8 mouse cellular contexts compared by ENCODE assay signal in the genomic region with DNA sequence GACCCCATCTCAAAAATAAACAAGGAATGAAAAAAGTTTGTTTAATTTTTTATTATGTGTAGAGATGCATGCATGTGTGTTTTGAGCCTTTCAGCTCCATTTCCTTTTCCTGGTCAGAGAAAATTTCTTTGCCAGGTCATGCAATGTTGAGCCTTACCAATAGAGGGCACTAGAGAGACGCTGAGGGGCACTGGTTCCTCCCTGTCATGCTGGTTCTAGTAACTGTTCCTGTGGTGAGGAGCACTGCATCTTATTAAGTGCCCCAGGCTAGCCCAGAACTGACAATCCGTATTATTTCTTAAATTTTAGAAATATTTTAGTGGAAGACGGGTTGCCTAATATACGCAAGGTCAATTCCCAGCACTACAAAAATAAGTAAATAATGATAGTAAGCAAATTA. TPM values are rescaled to one million over a fixed set of nuclear protein-coding genes. Genes with fewer than 3 reads are reported as not detected.
DNase-seq lines count a peak whose midpoint lies in the region; ATAC-seq and TF ChIP-seq lines count a peak whose summit lies in the region.

No protein-coding gene starts in this region.

- TF ChIP-seq CTCF in intestine, postnatal 0 days (IDR thresholded peaks at IDR 0.05; ENCODE audit: low read depth), result peak; percentile 95

- no peak overlapping the region for H3K4me3 ChIP-seq in intestine, postnatal 0 days (ENCODE audit: low read depth, low read length)
- no peak overlapping the region for H3K4me3 ChIP-seq in intestine, embryonic 15.5 days (replicated peaks)

- no peaks in the 10 kb centered on the region for H3K9me3 ChIP-seq in intestine, postnatal 0 days (ENCODE audit: control insufficient read depth)
- no peaks in the 10 kb centered on the region for H3K9me3 ChIP-seq in intestine, embryonic 15.5 days

- no peaks in the 10 kb centered on the region for H3K4me1 ChIP-seq in intestine, postnatal 0 days (replicated peaks; ENCODE audit: control insufficient read depth, insufficient read depth, low read length)
- H3K4me1 ChIP-seq in intestine, embryonic 15.5 days (replicated peaks), result no peaks in the 10 kb centered on the region

- peak; percentile 56 to 69 for DNase-seq in cerebellum, postnatal 36 days
- DNase-seq in heart, adult 9 months (ENCODE audit: low spot score in 2 of 2), result peak; percentile 70 to 85
- peak; percentile 57 for DNase-seq in layer of hippocampus, adult 9-11 months
- DNase-seq in lung, postnatal 25 days (ENCODE audit: low spot score), result peak; percentile 92
- DNase-seq in spleen, postnatal 36 days (ENCODE audit: low spot score in 2 of 2), result peak; percentile 76 to 79

- no peaks in the 10 kb centered on the region for H3K36me3 ChIP-seq in intestine, postnatal 0 days (ENCODE audit: control insufficient read depth, insufficient read depth)
- H3K36me3 ChIP-seq in intestine, embryonic 15.5 days, result no peaks in the 10 kb centered on the region

- H3K9ac ChIP-seq in intestine, postnatal 0 days (ENCODE audit: low read depth, low read length), result no peak overlapping the region
- no peak overlapping the region for H3K9ac ChIP-seq in intestine, embryonic 15.5 days

- H3K27me3 ChIP-seq in intestine, postnatal 0 days (replicated peaks; ENCODE audit: control insufficient read depth, insufficient read depth, low read length), result no peaks in the 10 kb centered on the region
- H3K27me3 ChIP-seq in intestine, embryonic 15.5 days (replicated peaks), result no peaks in the 10 kb centered on the region

- no peak overlapping the region for H3K27ac ChIP-seq in intestine, postnatal 0 days (ENCODE audit: low read depth, low read length)
- no peak overlapping the region for H3K27ac ChIP-seq in intestine, embryonic 15.5 days

- 49% methylated on average over 4 of the region's 4 CpGs for WGBS in intestine, postnatal 0 days
- 47% methylated on average over 4 of the region's 4 CpGs for WGBS in intestine, embryonic 15.5 days

- no peak overlapping the region for H3K4me2 ChIP-seq in intestine, postnatal 0 days (replicated peaks; ENCODE audit: low read depth)
- no peak overlapping the region for H3K4me2 ChIP-seq in intestine, embryonic 15.5 days (replicated peaks)

- peak; percentile 52; the same call in 1 of the 2 replicates for ATAC-seq in intestine, postnatal 0 days
- no peak for ATAC-seq in intestine, embryonic 15.5 days
- ATAC-seq in activated CD4-positive, CD25-positive, alpha-beta regulatory T cell, adult 4 months, result peak; percentile 82

RNA-seq across cellular contexts. Expression of a gene that starts 11.8 kb away (rescaled TPM):
- polyA plus RNA-seq in intestine, postnatal 0 days (2015; fragmentation: Nextera tagmentation; extraction: Ambion mirVana), result 5.8 and 6.8 TPM in 2 replicates
- polyA plus RNA-seq in intestine, embryonic 15.5 days (2015; fragmentation: Nextera tagmentation; extraction: Ambion mirVana), result 5.3 TPM in 2 replicates
- polyA plus RNA-seq in activated CD4-positive, CD25-positive, alpha-beta regulatory T cell, adult 4 months (2017; shearing (Covaris generic)), result 10 to 100 TPM in 1 of 2 experiments, 1 to 10 TPM in 1; 9.2 to 12.3 TPM

RNA-seq across cellular contexts. Expression of a gene that starts 24.6 kb away (rescaled TPM):
- 0.23 TPM in 1 of 2 replicates, not detected in the other for polyA plus RNA-seq in intestine, postnatal 0 days (2015; fragmentation: Nextera tagmentation; extraction: Ambion mirVana)
- 0.19 and 0.28 TPM in 2 replicates for polyA plus RNA-seq in intestine, embryonic 15.5 days (2015; fragmentation: Nextera tagmentation; extraction: Ambion mirVana)
- not detected for polyA plus RNA-seq in activated CD4-positive, CD25-positive, alpha-beta regulatory T cell, adult 4 months (2017; shearing (Covaris generic))

RNA-seq across cellular contexts. Expression of a gene that starts 51.2 kb away (rescaled TPM):
- polyA plus RNA-seq in intestine, postnatal 0 days (2015; fragmentation: Nextera tagmentation; extraction: Ambion mirVana), result 0.38 and 0.56 TPM in 2 replicates
- polyA plus RNA-seq in intestine, embryonic 15.5 days (2015; fragmentation: Nextera tagmentation; extraction: Ambion mirVana), result 0.49 and 0.68 TPM in 2 replicates
- polyA plus RNA-seq in activated CD4-positive, CD25-positive, alpha-beta regulatory T cell, adult 4 months (2017; shearing (Covaris generic)), result not detected
